Mouse (Mus musculus) heart, embryonic 16.5 days (tissue): ENCODE data around the gene Itgax. TPM values are rescaled to one million over a fixed set of nuclear protein-coding genes. Genes with fewer than 3 reads are reported as not detected.
"Not testable (repeated sequence)": the region's sequence is repeated elsewhere in the genome, so short reads cannot be mapped to it uniquely, and the experiment has no call there.

Source experiments
- ATAC-seq: fragments of 200-750 bp; cut with Nextera tagmentation; replicated peaks from 2 replicates; pipeline ENCODE4 v1.8.0; 2017; ENCODE audit warnings: moderate number of reproducible peaks; ENCODE audit not compliant: insufficient read depth, low FRiP score; ENCODE audit errors: extremely low read depth
- H3K27ac ChIP-seq: fragments of 300-500 bp; sonication (generic); 2 replicates; pipeline ENCODE4 v1.5.1; 2014; ENCODE audit warnings: mild to moderate bottlenecking, low read length, control low read depth, moderate library complexity
- H3K27me3 ChIP-seq: fragments of 300-500 bp; sonication (generic); 2 replicates; pipeline ENCODE4 v1.6.1; 2014; ENCODE audit warnings: low read length, mixed read lengths; ENCODE audit not compliant: control insufficient read depth, insufficient read depth
- H3K36me3 ChIP-seq: fragments of 300-500 bp; sonication (generic); 2 replicates; pipeline ENCODE4 v1.6.1; 2014; ENCODE audit not compliant: control insufficient read depth, insufficient read depth
- H3K4me1 ChIP-seq: fragments of 300-500 bp; sonication (generic); 2 replicates; pipeline ENCODE4 v1.6.1; 2014; ENCODE audit warnings: low read length, mixed read lengths; ENCODE audit not compliant: control insufficient read depth, insufficient read depth
- H3K4me2 ChIP-seq: fragments of 300-500 bp; sonication (generic); 2 replicates; pipeline ENCODE4 v1.6.1; 2014; ENCODE audit warnings: low read depth, mild to moderate bottlenecking, control low read depth, low read length
- H3K4me3 ChIP-seq: fragments of 300-500 bp; sonication (generic); 2 replicates; pipeline ENCODE4 v1.5.1; 2014; ENCODE audit warnings: mild to moderate bottlenecking, control low read depth, low read length
- H3K9ac ChIP-seq: fragments of 300-500 bp; sonication (generic); 2 replicates; pipeline ENCODE4 v1.6.1; 2014; ENCODE audit warnings: low read length, control low read depth
- H3K9me3 ChIP-seq: fragments of 300-500 bp; sonication (generic); replicated peaks from 2 replicates; pipeline ENCODE4 v1.6.1; 2016; ENCODE audit warnings: low read length; ENCODE audit not compliant: control insufficient read depth
- WGBS: fragments of 180-500 bp; shearing (Covaris S2); extraction: QIAGEN DNeasy Blood & Tissue Kit; methylation state at CpG from one replicate; pipeline ENCODE4 v1.1.7; 2014; 5-methylcytosine and 5-hydroxymethylcytosine counted together
- polyA plus RNA-seq: library from polyadenylated mRNA; unstranded; fragments of >200 nt; fragmentation: Nextera tagmentation; extraction: Ambion mirVana; gene quantifications from 2 replicates; pipeline ENCODE4 v1.2.1, GENCODE M21; 2015

The Itgax gene
- polyA plus RNA-seq, 1 experiment from 2014 or later, result 0.67 TPM

DNA sequence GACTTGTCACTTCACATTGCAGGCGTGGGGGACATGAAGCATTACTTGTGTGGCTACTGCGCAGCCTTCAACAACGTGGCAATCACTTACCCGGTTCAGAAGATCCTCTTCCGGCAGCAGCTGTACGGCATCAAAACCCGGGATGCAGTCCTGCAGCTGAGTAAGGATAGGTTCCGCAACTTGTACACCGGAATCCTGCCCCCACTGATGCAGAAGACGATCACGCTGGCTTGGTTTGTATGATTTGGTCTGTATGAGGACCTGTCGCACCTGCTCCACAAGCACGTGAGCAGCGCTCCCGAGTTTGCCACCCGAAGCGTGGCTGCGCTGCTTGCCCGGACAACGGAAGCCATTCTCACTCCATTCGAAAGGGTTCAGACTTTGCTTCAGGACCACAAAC is 24.7 kb downstream of the Itgax start, which contains the start of gene Itgad:
Gene Itgad, plus strand, starts transcription at position 301 of the 400 bp plus-strand sequence.
- Histone ChIP-seq H3K9me3 (no peaks in the 10 kb centered on the region), H3K27ac (no peak within 1 kb of the TSS), H3K4me2 (peak within 1 kb of the TSS; percentile 50), H3K4me1 (peaks cover 2% of the 10 kb centered on the region; the same call in 1 of the 2 replicates), H3K36me3 (no peaks in the 10 kb centered on the region), H3K4me3 (peak within 1 kb of the TSS; percentile 5), H3K9ac (no peak within 1 kb of the TSS), H3K27me3 (no peaks in the 10 kb centered on the region)
- 90% methylated on average over 21 of the region's 21 CpGs for WGBS
- no peak for ATAC-seq

DNA sequence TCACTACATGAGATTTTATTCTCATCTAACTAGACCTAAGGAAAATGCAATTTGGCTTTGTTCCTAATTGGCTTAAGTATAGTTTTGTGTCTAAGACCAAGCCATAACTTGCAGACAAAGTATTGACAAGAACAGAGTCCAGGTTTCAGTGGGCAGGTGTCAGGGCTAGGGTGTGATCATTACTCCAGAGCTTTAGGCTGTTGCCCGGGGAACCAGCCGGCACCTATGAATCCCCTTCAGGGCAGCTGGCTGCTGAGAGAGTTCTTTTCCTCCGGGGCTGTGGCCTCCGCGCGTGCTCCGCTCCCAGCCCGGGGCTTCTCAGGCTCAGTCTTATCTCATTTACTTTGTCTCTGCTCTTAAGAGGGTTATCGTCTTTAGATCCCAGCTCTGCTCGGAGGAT is 25.6 kb downstream of the Itgax start:
- no peaks in the 10 kb centered on the region for H3K27me3 ChIP-seq
- H3K9ac ChIP-seq, result no peak overlapping the region
- no peaks in the 10 kb centered on the region for H3K36me3 ChIP-seq
- no peaks in the 10 kb centered on the region for H3K9me3 ChIP-seq
- ATAC-seq, result no peak
- H3K4me2 ChIP-seq, result peak overlapping the region; percentile 50
- H3K4me3 ChIP-seq, result peak overlapping the region; percentile 5
- H3K27ac ChIP-seq, result no peak overlapping the region
- WGBS, result 19% methylated on average over 10 of the region's 10 CpGs
- peaks cover 2% of the 10 kb centered on the region; the same call in 1 of the 2 replicates for H3K4me1 ChIP-seq

DNA sequence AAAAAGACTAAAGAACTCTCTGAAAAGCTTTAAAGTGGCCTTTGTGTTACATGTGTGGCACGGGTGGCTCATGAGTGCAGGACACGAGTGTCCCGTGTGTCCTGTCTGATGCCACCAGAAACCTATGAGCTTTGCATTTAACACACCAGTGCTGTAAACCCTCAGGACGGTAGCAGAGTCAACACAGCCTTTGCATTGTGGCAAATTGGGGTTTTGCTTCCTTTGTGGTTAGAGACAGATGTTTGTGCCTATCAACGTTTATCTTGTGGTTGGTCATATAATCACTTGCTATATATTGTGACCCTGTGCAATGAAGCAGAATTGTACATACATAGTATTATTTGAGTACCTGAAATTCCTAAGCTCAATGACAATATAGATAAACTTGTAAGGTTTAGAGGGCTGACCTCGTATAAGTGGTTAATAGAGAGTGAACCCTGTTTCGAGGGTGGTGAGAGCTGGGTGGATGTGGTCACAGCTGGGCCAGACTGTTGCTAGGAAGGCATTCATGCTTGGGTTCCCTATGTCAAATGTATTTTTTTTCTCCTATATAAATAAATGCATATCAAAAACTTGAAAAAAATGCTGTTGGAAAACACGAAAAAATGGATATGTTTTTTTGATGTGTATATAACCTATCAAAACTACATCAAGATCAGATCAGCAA is 29.5 kb downstream of the Itgax start:
- H3K4me3 ChIP-seq, ATAC-seq, H3K9me3 ChIP-seq, H3K4me2 ChIP-seq, H3K27ac ChIP-seq, H3K27me3 ChIP-seq, H3K9ac ChIP-seq, H3K36me3 ChIP-seq, H3K4me1 ChIP-seq: not testable (repeated sequence)
- WGBS, result 69% methylated on average over 7 of the region's 8 CpGs

DNA sequence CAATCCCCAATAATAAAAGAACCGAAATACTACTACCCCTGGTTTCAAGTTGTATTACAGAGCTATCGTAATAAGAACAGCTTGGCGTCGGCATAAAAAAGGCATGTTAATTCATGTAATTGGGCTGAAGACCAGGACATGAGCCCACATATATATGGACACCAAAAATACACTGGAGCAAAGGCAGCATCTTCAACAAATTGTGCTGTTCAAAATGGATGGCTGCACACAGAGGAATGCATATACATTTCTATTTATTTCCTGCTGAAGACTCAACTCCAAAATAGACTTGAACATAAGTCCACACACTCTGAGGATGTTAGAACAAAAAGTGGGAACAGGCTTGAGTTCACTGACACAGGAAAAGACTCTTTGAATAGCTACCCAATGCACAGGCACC is 34.7 kb downstream of the Itgax start:
- Histone ChIP-seq H3K4me1 (no peaks in the 10 kb centered on the region), H3K36me3 (no peaks in the 10 kb centered on the region), H3K27me3 (no peaks in the 10 kb centered on the region), H3K4me2 (no peak overlapping the region), H3K9me3 (no peaks in the 10 kb centered on the region), H3K4me3 (no peak overlapping the region), H3K27ac (no peak overlapping the region), H3K9ac (no peak overlapping the region)
- no peak for ATAC-seq
- 92% methylated on average over 4 of the region's 4 CpGs for WGBS

DNA sequence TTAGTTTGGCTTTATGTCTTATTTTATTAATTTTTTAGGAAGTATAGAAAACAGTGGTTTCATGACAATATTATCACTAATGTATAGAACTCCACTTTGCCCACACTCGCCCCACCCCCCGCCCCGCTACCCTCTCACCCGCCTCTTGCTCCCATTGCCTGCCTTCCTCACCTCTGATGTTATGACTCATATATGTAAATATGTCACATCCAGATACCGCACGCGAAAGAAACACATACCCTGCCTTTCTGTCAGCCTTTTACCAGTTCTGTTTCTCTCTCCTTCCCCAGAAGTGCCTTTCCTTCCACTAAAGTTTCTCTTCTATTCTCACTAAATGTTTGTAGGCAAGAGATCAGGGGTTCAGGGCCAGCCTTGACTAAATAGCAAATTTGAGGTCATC is 37.0 kb downstream of the Itgax start:
- Histone ChIP-seq H3K4me2 (no peak overlapping the region), H3K27me3 (no peaks in the 10 kb centered on the region), H3K9ac (no peak overlapping the region), H3K27ac (no peak overlapping the region), H3K4me1 (no peaks in the 10 kb centered on the region), H3K9me3 (no peaks in the 10 kb centered on the region), H3K4me3 (no peak overlapping the region), H3K36me3 (no peaks in the 10 kb centered on the region)
- no peak for ATAC-seq
- 63% methylated on average over 7 of the region's 7 CpGs for WGBS

DNA sequence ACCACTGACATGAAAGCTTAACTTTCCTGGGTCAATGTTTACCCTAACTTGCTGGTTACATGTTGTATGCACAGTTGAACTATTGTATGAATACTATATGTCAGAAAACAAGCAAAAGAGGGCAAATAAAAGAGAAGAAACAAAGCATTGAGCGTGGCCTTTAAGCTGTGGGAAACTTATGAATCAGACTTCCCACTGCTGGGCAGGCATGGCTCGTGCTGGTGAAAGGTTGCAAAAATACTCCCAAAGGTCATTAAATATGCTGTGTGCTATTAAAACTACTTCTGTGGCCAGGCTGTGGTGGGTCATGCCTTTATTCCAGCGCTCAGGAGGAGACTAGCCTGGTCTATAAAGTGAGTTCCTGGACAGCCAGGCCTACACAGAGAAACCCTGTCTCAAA is 40.6 kb downstream of the Itgax start:
- H3K9ac ChIP-seq, result no peak overlapping the region
- H3K27me3 ChIP-seq, result no peaks in the 10 kb centered on the region
- 77% methylated on average over 3 of the region's 3 CpGs for WGBS
- no peaks in the 10 kb centered on the region for H3K4me1 ChIP-seq
- H3K4me3 ChIP-seq, result no peak overlapping the region
- ATAC-seq, result no peak
- no peaks in the 10 kb centered on the region for H3K9me3 ChIP-seq
- no peak overlapping the region for H3K27ac ChIP-seq
- no peaks in the 10 kb centered on the region for H3K36me3 ChIP-seq
- H3K4me2 ChIP-seq, result no peak overlapping the region

DNA sequence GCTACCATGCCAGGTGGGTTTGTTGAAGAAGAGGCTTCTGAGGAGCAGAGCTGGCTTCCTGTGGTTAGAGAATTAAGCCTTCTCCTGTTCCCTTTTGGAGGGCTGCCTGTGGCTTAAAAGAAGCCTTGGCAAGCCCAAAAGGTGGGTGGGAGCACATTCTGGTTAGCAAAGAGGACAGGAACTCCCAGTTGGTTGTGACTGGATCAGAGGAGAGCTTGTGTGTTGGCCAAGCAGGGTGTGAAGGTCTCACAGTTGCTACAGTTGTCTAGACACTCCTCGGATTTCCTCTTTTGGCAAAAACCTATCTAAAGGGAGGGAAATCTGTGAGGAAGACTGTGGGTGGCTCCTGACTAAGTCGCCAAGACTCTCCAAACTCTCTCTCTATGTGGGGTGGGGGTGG is 49.0 kb downstream of the Itgax start:
- no peak for ATAC-seq
- Histone ChIP-seq H3K27me3 (no peaks in the 10 kb centered on the region), H3K27ac (no peak overlapping the region), H3K9ac (no peak overlapping the region), H3K9me3 (no peaks in the 10 kb centered on the region), H3K4me1 (no peaks in the 10 kb centered on the region), H3K4me3 (no peak overlapping the region), H3K4me2 (no peak overlapping the region), H3K36me3 (no peaks in the 10 kb centered on the region)
- 37% methylated on average over 2 of the region's 2 CpGs for WGBS

DNA sequence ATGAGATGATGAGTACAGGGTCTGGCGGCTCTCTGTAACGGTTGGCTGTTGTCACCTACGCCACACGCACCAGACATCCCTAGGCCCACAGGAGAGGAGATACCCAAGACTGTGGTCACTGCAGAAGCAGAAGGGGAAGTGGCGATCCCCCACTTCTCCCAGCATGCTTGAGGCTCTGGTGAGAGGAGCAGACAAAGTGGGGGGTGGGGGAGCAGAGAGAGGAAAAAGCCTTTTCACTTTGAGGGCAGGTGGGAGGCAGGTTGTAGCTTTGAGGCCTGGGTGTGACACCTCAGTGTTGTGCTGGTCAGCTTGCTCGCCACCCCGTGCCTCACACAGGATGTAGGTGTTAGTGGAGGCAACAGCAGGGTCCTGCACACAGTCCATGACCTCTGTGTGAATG is 50.8 kb downstream of the Itgax start:
- Histone ChIP-seq H3K4me3 (no peak overlapping the region), H3K4me2 (no peak overlapping the region), H3K27ac (no peak overlapping the region), H3K9me3 (no peaks in the 10 kb centered on the region), H3K9ac (no peak overlapping the region), H3K27me3 (no peaks in the 10 kb centered on the region), H3K4me1 (no peaks in the 10 kb centered on the region), H3K36me3 (no peaks in the 10 kb centered on the region)
- no peak for ATAC-seq
- WGBS, result 64% methylated on average over 7 of the region's 7 CpGs

DNA sequence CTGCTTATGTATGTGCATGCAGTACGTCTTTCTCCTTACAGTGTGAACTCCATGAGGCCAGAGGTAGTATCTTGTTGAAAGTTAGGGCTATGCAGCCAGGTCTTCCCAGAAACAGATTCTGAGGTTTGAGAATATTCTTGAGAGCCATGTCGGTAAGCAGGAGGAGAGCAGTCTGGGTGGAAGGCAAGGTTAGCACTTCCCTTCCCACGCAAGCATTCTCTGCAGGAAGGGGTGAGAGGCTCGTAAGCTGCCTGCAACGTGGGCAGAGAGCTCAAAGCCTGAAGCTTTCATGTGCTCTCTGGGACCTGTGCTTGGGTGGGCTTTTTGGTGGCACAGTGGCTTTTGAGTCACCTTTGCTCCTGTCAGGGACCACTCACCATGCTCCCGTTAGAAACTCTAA is 51.2 kb downstream of the Itgax start:
- no peak for ATAC-seq
- Histone ChIP-seq H3K4me2 (no peak overlapping the region), H3K4me3 (no peak overlapping the region), H3K36me3 (no peaks in the 10 kb centered on the region), H3K9ac (no peak overlapping the region), H3K4me1 (no peaks in the 10 kb centered on the region), H3K27ac (no peak overlapping the region), H3K27me3 (no peaks in the 10 kb centered on the region), H3K9me3 (no peaks in the 10 kb centered on the region)
- 60% methylated on average over 6 of the region's 6 CpGs for WGBS
